Mouse (Mus musculus): ENCODE measurements at regions not wholly inside any gene's neighbourhood (a gene's known extent, or its start where the extent isn't known, plus 50 kb on each side); places are given as distances from the start of the nearest gene placed in this dataset.

DNA sequence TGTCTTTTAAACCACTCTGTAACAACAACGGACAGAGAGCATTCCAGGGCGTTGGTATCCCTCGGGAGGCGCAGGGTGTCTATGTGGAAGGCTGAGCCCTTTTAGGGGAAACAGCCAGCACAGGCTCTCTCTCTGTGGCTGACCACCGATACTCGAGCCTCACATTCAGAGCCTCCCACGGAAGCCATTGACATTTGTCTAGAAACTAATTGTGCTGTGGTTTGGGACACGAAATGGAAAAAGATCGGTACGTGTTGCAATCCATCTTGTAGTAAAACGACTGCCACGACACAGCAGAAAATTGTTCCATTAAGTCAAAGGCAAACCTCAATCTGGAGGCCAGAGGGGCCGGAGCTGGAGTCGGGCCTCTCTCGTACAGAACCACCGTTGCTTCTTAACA, 575.9 kb upstream of the Gm19410 start:
- DNase-seq = no peak

DNA sequence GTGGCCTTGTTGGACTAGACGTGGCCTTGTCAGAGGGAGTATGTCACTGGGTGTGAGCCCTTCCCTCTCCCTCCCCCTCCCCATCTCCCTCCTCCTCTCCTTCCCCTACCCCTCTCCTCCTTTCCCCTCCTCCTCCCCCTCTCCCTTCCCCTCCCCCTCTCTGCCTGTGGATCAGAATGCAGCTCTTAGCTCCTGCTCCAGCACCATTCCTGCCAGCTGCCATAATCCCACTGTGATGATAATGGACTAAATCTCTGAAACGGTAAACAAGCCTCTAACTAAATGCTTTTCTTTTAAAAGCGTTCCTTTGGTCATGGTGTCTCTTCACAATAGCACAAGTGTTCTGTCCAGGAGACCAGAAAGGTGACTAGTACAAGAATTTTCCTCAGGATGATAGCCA, 573.1 kb upstream of the Gm19410 start:
- no peak for DNase-seq

DNA sequence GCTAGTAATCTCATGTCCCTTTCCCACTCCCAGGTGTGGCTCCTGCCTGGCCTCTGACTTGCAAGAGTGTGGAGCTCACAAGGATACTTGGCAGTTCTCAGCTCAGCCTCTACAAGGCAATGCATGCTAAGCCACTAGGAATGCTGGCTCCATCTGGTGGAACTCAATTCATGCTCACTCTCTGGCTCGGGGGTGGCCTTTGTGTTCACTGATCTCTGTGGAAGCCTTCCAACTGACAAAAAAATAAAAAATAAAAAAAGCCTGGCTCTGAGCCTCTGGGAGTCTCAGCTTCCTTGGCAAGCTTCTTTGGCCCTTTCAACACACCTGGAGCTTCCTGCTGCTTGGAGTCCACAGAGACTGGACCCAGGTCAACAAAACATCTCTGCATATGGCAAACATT, 571.8 kb upstream of the Gm19410 start:
- no peak for DNase-seq

DNA sequence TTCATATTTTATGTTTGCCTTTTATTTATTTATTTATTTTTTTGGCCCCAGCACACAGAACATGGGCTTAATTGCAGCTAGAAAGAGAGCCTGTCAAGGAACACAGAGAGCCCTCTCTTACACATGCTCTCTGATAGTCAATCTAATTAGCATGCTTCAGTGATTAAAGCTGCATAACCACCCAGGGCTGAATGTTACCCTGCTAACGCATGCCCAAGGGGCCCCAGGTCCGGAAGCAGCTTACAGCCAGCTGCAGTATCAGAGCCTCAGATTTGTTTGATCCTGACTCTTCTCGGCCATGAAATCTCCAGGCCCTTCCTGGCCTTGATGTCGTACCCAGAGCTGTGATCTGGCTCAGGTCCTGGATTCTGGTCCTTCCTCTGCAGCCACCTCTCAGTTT, 569.4 kb upstream of the Gm19410 start:
- peak; percentile 45 for DNase-seq

DNA sequence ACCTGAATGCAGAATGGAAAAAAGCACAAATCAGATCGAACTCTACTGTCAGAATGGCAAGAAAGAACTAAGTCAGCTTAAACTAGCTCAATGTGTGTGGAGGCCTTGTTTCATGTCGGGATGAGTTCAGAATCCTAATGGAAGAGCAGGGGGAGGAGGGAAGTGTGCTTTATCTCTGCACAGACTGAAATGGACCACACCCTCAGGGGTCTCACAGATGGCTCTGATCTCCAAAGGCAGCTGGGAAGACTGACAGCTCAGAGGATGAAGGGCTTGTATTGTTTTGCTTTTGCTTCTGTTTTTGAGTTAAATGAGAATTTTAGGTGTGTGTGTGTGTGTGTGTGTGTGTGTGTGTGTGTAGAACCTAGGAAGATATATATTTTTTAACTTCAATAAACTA, 566.8 kb upstream of the Gm19410 start:
- DNase-seq = no peak

DNA sequence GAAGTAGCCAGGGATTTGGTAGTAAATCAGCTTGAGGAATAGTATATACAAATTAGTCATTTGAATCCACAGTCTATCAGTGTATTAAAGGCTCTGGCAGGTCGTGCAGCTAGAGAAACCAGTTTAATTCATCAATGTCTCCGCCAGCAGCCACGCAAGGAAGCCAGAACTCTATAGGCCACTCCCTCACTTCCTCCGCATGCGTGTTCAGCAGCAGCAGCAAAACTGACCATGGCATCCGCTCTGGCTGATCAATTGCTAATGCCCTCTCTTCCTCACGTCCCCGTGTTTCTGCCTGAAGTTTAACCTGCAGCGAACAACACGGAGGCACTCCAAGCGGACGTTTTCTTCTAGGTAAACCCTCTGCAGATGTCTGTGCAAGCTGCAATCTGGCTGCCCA, 564.2 kb upstream of the Gm19410 start:
- no peak for DNase-seq

DNA sequence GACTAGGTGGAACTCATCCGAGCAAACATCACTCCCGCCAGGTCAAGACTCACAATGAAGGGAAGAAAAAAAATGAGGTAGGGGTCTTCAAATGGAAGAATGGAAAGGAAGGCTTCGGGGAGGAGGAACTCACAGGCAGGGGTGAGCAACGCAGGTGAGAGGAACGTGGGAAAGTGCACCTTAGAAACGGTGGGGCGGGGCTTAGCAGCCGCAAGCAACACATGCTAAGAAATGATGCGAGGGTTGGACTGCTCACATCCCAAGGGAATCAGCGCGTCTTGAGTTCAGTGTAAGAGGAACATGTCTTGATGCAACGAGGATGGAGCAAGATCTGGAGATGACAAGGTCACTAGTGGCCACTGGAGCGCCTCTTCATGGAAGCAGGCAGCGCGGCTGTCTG, 560.6 kb upstream of the Gm19410 start:
- DNase-seq = no peak

DNA sequence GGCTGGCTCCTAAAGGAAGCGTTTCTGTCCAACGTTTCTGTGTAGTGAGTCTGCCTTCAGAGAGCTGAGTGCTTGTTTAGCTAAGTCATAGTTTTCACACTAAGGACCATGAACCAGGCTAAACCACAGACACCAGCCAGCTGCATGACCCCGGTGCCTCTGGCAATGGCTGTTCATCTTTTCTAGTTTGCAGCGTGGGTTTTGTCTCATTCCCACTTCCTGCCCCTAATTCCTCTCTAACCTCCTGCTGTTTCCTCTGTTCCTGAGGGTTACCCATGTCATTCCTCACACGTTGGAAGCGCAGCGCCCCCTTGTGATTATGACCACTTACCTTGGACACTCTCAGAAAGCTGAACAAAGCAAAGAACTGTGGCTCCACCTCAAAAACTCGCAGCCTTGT, 560.1 kb upstream of the Gm19410 start:
- peak; percentile 70 for DNase-seq

DNA sequence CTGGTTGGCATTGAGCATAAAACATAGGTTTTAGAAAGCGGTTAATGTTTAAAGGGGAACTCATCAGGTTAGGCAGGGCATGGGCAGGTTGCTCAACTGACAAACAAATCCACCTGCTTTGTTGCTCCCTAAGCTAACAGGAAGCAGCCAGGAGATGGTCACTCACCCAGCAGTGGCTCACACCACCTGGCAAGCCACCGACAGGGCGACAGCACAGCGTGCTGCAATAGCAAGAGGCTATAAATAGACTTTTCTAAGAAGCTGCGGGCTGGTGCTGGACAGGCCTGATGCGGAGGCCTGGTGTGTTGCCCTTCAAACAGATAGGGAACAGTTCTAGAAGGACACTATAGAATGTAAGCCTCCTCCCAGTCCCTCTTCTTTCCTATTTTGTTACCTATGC, 559.3 kb upstream of the Gm19410 start:
- DNase-seq = peak; percentile 53

DNA sequence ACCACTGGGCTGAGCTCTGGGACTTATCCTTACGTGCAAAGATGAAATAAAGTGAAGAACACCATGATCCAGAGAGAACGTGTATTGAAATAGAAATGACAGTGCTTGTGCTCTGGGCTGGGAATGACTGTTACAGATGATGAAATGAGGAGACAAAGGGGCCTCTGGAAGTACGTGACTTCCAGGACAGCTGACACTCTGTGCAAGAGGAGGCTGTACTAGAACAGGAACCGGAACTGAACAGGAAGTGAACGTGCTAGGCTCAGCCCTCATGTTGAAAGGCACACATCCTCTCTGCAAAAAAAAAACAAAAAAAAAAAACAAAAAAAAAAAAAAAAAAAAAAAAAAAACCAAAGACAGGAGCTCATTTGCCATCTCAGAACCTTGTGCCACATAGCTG, 557.2 kb upstream of the Gm19410 start:
- DNase-seq = no peak

DNA sequence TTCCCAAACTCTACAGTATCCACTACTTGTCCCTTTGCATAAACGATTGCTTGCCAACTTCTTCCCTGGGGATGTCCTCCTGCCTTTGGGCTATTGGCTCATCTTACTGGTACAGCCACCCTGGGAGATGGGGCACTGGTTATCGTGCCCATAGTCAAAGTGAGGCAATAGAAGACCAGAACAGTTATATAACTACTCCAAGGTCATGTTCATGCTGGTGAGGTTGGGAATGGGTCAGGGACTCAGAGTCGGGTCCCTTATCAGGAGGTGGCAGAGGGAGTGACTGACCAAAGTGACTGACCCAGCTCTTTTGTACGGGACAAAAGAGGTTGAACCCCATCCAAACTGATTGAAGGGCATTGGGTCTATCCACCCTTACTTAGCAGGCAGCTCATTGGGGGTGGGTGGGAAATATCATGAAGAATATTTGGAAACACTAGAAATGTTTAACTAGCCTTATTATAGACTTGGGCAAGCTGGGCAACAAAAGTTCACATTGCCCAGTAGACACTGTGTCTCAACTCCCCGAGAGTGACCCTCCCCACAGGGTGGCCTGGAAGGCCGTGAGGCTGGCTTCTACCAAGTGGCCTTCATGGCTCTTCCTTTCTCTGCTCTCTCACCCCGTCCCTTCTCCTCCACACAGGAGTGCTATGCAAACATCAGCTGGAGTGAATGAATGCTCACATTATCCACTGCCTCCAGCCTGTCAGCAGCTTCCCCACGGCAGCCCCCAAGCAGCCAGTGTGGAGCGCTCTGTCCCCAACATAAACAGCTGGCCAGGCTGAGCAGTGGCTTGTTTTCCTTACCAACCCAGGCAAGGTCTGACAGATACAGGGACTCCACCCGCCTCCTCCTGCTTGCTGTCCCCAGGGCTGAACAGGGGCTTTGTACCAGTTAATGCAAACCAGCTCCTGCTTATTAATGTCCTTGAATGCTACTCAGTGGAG, 553.8 kb upstream of the Gm19410 start:
- DNase-seq = peak; percentile 52

DNA sequence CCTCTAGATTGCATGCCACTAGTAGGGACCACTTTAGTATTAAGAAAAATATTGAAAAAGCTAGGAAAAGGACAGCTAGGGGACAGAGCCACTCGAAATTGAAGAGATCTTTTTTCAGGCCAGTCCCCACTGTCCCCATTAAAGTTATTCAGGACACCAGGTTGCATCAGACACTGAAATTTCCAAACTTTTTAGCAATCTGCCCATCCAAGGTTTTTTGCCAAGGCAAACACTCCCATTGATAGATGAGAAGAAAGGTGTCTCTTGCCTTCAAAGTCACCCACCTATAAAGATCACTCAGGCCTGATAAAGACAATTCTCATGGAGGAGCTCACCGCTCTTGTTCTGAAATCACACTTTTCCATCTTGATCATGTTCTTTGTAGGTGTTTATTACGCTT, 552.1 kb upstream of the Gm19410 start:
- no peak for DNase-seq

DNA sequence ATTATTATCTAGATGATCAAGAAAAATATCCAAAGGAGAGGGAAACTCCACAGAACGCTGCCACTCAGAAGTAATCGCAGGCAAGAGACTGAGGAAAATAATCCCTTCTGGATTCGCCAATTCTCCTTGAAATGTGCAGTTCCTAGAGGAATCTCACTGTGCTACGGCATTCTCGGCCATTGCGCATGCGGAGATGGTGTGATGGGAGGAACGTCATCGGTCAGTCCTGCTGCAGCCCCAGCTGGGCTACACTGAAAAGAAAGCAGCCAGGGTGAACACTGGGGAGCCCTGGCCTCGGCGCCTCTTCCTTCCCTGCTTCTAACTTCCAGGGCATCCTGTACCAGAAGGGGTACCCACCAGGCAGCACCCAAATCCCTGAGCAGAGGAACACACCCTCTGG, 548.0 kb upstream of the Gm19410 start:
- DNase-seq = no peak

DNA sequence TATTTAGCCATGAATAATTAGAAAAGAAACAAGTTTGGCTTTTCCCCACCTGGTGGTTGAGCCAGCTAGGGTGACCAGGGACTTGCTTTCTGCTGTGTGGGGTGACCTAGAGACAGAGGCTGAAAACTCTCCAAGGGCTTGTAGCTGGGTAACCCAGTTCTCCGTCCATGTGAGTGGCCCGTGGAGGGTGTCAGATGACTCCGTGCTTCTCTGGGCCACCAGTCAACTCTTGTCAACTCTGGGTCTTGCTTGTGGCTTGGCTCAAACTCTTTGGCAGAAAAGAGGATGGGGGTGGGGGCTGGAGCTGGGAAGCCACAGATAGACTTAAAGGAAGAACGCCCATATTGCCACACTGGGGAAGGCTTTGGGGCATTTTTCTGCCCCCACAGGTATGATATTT, 547.3 kb upstream of the Gm19410 start:
- peak; percentile 70 for DNase-seq

DNA sequence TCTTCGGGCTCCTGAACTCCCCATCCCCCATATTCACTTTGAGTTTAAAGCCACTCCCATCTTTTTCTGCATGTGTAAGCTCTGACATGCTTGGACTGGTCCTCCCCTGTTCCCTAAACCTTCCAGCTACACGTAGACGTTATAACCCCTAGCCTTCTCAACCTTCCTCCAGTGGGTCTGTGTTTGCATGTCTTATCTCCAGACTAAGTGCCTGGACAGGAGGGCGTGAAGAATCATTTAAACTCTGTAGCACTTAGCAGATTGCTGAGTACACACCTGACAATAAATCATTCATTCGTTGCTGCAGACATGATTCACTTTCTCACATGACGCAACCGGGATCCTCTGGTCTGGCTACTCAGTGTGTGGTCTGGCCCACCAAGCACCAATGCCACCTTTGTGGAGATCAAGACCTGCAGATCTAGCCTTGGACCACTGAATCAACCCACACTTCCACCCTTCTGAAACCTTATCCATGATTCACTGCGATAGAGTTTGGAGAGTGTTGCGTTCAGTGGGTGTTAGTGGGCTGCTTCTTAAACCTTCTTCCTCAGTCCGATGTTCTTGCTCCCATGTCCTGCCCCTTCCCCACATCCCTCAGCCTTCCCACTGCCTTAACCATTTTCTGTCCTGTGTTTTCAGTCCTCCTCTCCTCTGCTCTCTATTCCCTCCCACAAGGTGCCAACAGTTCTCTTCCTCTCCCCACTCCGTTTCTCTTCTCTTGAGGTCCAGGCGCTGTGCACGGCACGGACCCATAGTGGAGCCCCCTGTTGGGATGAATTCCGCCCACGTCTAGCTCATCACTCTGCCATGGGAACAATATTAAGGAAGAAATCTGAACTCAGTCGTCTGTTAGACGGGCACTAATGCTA, 541.3 kb upstream of the Gm19410 start:
- DNase-seq = no peak

DNA sequence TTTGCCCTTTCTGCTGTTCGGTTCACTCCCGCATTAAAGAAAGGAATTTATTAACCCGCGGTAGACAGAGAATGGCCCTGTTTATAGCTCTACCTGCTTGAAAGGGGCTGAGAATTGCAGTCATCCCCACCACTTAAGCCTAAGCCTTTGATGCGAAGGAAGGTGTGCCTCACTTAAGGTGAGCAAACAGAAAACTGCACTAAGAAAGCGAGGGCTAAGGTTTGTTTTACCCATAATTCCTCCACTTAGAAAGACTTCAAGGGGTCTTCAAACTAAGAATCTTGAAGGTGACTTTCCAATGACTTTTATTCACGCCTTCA, 540.7 kb upstream of the Gm19410 start:
- no peak for DNase-seq

DNA sequence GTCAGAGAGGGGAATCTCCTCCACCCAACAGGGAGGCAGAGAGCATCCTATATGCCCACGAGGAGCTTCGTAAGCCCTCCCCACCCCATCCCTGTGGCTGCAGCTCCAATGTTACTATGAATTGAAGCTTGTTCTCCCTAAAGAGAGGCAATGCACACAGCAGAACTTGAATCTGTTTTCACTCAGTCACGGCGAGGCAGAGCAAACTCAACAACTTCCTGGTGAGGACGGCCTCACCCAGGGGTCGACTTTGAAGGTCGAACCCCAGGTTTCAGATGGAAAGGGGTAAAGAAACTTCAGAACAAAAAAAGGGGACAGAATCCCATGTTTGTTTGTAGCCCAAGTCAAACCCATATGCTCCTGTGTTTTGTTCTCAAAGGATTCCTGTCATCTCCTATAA, 538.5 kb upstream of the Gm19410 start:
- no peak for DNase-seq

DNA sequence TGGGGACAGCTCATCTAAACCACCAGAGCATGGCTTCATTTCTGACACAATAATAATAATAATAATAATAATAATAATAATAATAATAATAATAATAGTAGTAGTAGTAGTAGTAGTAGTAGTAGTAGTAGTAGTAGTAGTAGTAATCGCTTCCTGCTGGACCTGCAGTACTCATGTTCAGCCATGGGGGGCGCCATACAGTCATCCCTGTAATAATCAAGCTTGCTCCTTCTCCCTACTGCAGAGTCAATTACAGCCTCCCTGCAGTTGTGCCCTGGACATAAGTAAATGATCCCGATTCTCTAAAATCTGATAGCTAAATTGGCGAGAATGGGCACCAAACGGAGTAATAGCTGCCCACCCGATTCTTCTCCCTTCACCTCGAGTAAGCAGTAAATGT, 537.1 kb upstream of the Gm19410 start:
- DNase-seq = no peak

DNA sequence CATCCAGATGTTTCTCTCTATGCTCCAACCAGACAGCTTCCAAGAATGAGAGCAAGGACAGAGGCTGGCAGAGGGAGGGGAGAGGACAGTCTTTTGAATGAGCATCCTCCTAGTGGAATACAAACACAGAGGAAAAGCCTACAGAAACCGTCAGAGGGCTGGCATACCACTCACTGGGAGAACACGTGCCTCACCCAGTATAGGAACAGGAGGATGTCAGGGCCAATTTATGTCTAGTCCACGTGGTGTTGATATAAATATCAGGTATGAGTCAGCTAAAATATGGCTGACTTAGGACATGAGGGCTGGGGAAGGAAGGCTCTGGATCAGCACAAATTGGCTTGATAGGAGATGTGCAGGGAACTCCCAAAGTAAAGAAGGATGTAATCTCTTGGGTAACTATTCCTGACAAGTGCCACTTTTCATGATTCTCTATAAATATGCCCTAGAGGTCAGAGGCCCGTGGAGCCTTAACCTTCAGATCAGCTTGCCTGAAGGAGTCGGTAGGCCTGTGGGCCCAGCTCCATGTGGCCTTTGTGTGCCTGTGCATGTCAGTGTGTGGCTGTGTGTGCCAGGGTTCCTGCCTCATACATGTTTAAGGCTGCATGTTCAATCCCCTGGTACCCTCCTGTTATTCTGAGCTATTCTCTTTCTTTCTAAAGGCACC, 531.9 kb upstream of the Gm19410 start:
- DNase-seq = no peak

DNA sequence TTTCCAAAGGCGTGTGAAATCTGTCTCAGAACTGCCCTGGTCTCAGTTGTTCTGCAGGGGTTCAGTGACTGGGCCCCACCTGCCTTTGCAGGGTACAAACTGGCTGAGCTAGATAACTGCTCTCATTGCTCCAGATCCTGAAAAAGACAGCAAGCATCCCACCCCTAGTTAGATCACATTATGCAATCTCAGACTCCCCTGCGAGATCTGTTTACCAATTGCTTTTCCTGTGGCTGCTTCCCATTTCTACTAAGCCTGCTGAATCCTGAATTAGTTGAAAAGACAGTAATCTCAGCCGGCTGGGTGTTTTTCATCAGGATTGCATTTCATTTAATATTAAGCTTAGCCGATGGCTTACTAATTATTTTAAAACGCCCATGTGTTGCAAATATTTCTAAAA, 531.2 kb upstream of the Gm19410 start:
- DNase-seq = no peak

DNA sequence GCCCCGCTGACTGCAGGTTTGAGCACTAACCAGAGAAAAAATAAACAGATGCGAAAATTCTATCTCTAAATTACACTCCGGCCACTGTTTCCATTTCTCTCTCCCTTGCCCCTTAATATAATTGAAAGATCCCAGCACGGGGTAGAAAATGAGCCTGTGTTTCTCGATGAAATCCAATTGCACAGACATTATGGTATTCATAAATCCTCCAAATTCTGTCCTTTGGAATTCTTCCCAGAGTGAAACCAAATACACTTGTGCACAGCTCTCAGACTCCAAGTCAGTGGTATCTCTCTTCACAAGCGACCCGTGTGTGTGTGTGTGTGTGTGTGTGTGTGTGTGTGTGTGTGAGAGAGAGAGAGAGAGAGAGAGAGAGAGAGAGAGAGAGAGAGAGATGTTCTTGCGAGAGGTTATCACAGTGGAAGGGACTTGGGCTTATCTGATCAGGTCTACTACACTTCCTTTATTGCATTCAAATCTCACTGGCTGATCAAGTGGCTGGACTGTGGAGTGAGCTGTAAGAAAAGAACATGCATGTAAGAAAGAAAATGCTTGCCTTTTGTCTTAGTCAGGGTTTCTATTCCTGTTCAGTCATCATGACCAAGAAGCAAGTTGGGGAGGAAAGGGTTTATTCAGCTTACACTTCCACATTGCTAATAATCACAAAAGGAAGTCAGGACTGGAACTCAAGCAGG, 529.6 kb upstream of the Gm19410 start:
- DNase-seq = no peak

DNA sequence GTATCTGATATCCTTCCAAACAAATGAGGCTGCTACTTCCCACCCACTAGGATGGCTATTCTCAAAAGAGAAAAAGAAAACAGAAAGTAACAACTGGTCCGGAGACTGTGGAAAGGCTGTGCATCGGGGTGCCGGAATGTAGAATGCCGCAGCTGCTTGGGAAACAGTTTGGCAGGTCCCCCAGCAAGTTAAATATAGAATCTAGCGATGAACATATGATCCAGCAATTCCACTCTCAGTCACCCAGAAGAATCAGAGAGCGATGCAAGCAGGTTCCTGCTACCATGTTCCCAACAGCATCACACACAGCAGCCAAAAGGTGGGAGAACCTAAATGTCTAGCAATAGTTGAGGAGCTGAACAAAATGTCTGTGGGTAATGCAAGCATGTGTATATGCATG, 528.3 kb upstream of the Gm19410 start:
- no peak for DNase-seq

All from adrenal gland, adult 2 months (tissue).